Mouse (Mus musculus): ENCODE results near the gene Smad5.

Smad5 gene

GRCm38 (mm10) chr13:56702469-56703221, at the start of gene Smad5:
Gene Smad5 (plus strand): TSS chr13:56703010.
- peak; percentile 84 for DNase-seq (ENCODE audit: low read depth, low spot score)

GRCm38 (mm10) chr13:56654176-56654575, 48.6 kb upstream of the Smad5 start:
- DNase-seq (ENCODE audit: low read depth, low spot score), result peak; percentile 50

- peak; percentile 86 for DNase-seq (ENCODE audit: low read depth, low spot score)
Measured at GRCm38 (mm10) chr13:56657946-56658512, 44.8 kb upstream of the Smad5 start.

GRCm38 (mm10) chr13:56658931-56659330, 43.9 kb upstream of the Smad5 start:
- no peak for DNase-seq (ENCODE audit: low read depth, low spot score)

GRCm38 (mm10) chr13:56661914-56662621, 40.7 kb upstream of the Smad5 start:
- no peak for DNase-seq (ENCODE audit: low read depth, low spot score)

GRCm38 (mm10) chr13:56664256-56665170, 38.3 kb upstream of the Smad5 start:
- DNase-seq (ENCODE audit: low read depth, low spot score), result peak; percentile 97

GRCm38 (mm10) chr13:56671206-56671605, 31.6 kb upstream of the Smad5 start:
- DNase-seq (ENCODE audit: low read depth, low spot score), result no peak

GRCm38 (mm10) chr13:56677731-56678130, 25.1 kb upstream of the Smad5 start:
- no peak for DNase-seq (ENCODE audit: low read depth, low spot score)

GRCm38 (mm10) chr13:56678188-56678787, 24.5 kb upstream of the Smad5 start:
- DNase-seq (ENCODE audit: low read depth, low spot score), result no peak

GRCm38 (mm10) chr13:56678826-56679504, 23.8 kb upstream of the Smad5 start:
- peak; percentile 50 for DNase-seq (ENCODE audit: low read depth, low spot score)

- no peak for DNase-seq (ENCODE audit: low read depth, low spot score)
Measured at GRCm38 (mm10) chr13:56681924-56682323, 20.9 kb upstream of the Smad5 start.

GRCm38 (mm10) chr13:56682326-56682725, 20.5 kb upstream of the Smad5 start:
- peak; percentile 34 for DNase-seq (ENCODE audit: low read depth, low spot score)

- no peak for DNase-seq (ENCODE audit: low read depth, low spot score)
Measured at GRCm38 (mm10) chr13:56683306-56683705, 19.5 kb upstream of the Smad5 start.

GRCm38 (mm10) chr13:56692011-56692410, 10.8 kb upstream of the Smad5 start:
- DNase-seq (ENCODE audit: low read depth, low spot score), result peak; percentile 26

GRCm38 (mm10) chr13:56692644-56693043, 10.2 kb upstream of the Smad5 start:
- no peak for DNase-seq (ENCODE audit: low read depth, low spot score)

- no peak for DNase-seq (ENCODE audit: low read depth, low spot score)
Measured at GRCm38 (mm10) chr13:56695701-56696100, 7.1 kb upstream of the Smad5 start.

GRCm38 (mm10) chr13:56696699-56697098, 6.1 kb upstream of the Smad5 start:
- peak; percentile 25 for DNase-seq (ENCODE audit: low read depth, low spot score)

- peak; percentile 39 for DNase-seq (ENCODE audit: low read depth, low spot score)
Measured at GRCm38 (mm10) chr13:56697171-56697570, 5.6 kb upstream of the Smad5 start.

- DNase-seq (ENCODE audit: low read depth, low spot score), result no peak
Measured at GRCm38 (mm10) chr13:56698391-56698790, 4.4 kb upstream of the Smad5 start.

GRCm38 (mm10) chr13:56699370-56699769, 3.4 kb upstream of the Smad5 start:
- DNase-seq (ENCODE audit: low read depth, low spot score), result no peak

- DNase-seq (ENCODE audit: low read depth, low spot score), result no peak
Measured at GRCm38 (mm10) chr13:56700981-56701380, 1.8 kb upstream of the Smad5 start.

Measured in 3T3-L1 (cell line).